Mouse (Mus musculus) cortical plate, adult 2 months (tissue): Measurements from ENCODE around the gene Itpk1.

Experiments
- CTCF ChIP-seq: fragments of 200-500 bp; IDR thresholded peaks from 2 replicates; pipeline ENCODE4 v1.5.1; 2011; ENCODE audit warnings: mild to moderate bottlenecking, control low read depth, low read length; ENCODE audit not compliant: insufficient read depth; ENCODE audit errors: extremely low read depth
- POLR2A ChIP-seq: fragments of 200-500 bp; IDR thresholded peaks from 2 replicates; pipeline ENCODE4 v1.6.1; 2011; ENCODE audit warnings: mild to moderate bottlenecking, low read length, control low read depth; ENCODE audit not compliant: insufficient read depth; ENCODE audit errors: extremely low read depth

DNA sequence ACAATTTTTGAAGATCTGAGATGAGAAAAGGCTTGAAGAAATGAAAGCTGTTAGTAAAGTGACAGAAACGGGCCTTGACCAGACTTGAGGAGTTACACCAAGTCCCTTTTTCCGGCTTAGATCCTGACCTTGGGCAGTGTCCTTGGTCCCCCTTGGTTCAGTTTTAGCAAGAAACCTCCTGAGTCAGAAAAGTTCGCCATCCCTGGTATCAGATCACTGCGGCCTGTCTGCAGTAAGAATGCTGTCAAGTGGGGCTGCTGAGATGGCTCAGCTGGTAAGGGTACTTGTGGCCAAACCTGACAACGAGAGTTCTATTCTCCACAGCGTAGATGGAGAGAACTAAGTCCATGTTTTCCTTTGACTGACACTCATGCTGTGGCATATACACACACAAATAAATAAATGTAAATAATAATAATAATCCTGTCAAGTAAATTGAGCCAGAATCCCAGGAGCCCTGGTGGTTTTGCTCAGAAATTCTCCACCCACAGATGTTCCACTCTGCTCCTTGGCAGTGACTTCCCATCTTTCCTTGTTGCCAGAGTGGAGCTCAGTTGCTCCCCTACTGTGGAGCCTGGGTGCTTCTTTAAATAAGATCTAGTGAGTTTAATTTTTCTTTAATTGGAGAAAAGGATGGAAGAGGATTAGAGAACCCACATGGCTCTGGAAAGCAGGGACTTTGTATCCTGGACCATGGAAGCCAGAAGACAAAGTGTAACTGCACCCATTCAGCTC lies 1.3 kb upstream of the Itpk1 start:
- TF ChIP-seq CTCF = no peak
- no peak for TF ChIP-seq POLR2A
